In genomic region chr9:104890517-104890916, GRCm38 (mm10) we compare ENCODE assay signal across 23 mouse cellular contexts.
DNase-seq lines count a peak whose midpoint lies in the region; ATAC-seq and TF ChIP-seq lines count a peak whose summit lies in the region.
"Had no signal": no experiment of that assay in that cellular context is flagged by ENCODE, and none has a peak within 500 bp of the region (broad histone marks: within the 10 kb centered on the region; RNA-seq: fewer than 3 reads in every experiment).

No protein-coding gene starts in this region.

- no peaks in the 10 kb centered on the region for H3K36me3 ChIP-seq in CH12.LX (replicated peaks in 1 of 2; ENCODE audit: control insufficient read depth in 1 of 2, insufficient read depth in 1 of 2, low read length in 1 of 2)
- no peaks in the 10 kb centered on the region for H3K36me3 ChIP-seq in stomach, postnatal 0 days (ENCODE audit: control insufficient read depth, insufficient read depth, low read length)
- H3K36me3 ChIP-seq: embryonic facial prominence, embryonic 13.5 days; embryonic facial prominence, embryonic 15.5 days; forebrain, embryonic 15.5 days had no signal

- TF ChIP-seq CTCF in left cerebral cortex, adult 2 months (IDR thresholded peaks at IDR 0.05): peak; percentile 1; the same call in 1 of the 2 replicates
- TF ChIP-seq CTCF in CH12.LX (conservative IDR thresholded peaks at IDR 0.05 in 1 of 2, IDR thresholded peaks at IDR 0.05 in 1 of 2; ENCODE audit: low read depth in 2 of 2, low read length in 2 of 2): peak in 1 of 2 experiments; percentile 68; a peak in 2 of 4 replicates
- no peak for TF ChIP-seq CTCF in stomach, postnatal 0 days (IDR thresholded peaks at IDR 0.05; ENCODE audit: low read depth)

- no peak for TF ChIP-seq EP300 in CH12.LX (IDR thresholded peaks at IDR 0.05; ENCODE audit: low read length)
- TF ChIP-seq EP300 in stomach, postnatal 0 days (optimal IDR thresholded peaks at IDR 0.05): no peak

- ATAC-seq in stomach, postnatal 0 days (ENCODE audit: low FRiP score, low TSS enrichment): no peak
- ATAC-seq: activated CD4-positive, CD25-positive, alpha-beta regulatory T cell, adult 4 months; CD4-positive, CD25-positive, alpha-beta regulatory T cell, adult 4 months; forebrain, embryonic 13.5 days; forebrain, embryonic 15.5 days; forebrain, postnatal 0 days had no signal

- in situ Hi-C loops in CH12.LX (cut with MboI; ENCODE audit: low pct_ligation_motif_present, low pct_unique_long_range_greater_than_20kb, low sequenced_read_pairs): no loop called here

- H3K79me2 ChIP-seq in CH12.LX (replicated peaks; ENCODE audit: control insufficient read depth, extremely low read depth, insufficient read depth, poor library complexity, severe bottlenecking): no peaks in the 10 kb centered on the region

- intact Hi-C loops in left cerebral cortex, adult 2 months (cut with DNase I): no loop called here
- intact Hi-C loops in left cerebral cortex, postnatal 14 days (cut with DNase I): no loop called here

- TF ChIP-seq RAD21 in CH12.LX (IDR thresholded peaks at IDR 0.05; ENCODE audit: low read depth, low read length): peak; percentile 81

- H3K4me3 ChIP-seq in left cerebral cortex, adult 2 months: no peak overlapping the region
- no peak overlapping the region for H3K4me3 ChIP-seq in CH12.LX (replicated peaks in 1 of 3; ENCODE audit: low read depth in 2 of 3, low read length in 2 of 3, poor library complexity in 1 of 3)
- H3K4me3 ChIP-seq in stomach, postnatal 0 days (ENCODE audit: low read depth, low read length): no peak overlapping the region
- H3K4me3 ChIP-seq: embryonic facial prominence, embryonic 13.5 days; embryonic facial prominence, embryonic 15.5 days; erythroblast, embryonic 14.5 days; forebrain, embryonic 13.5 days; forebrain, embryonic 15.5 days had no signal

- H3K27ac ChIP-seq in left cerebral cortex, adult 2 months: no peak overlapping the region
- no peak overlapping the region for H3K27ac ChIP-seq in CH12.LX (ENCODE audit: insufficient read depth, low read depth)
- no peak overlapping the region for H3K27ac ChIP-seq in stomach, postnatal 0 days (replicated peaks)
- H3K27ac ChIP-seq: embryonic facial prominence, embryonic 13.5 days; embryonic facial prominence, embryonic 15.5 days; forebrain, embryonic 13.5 days; forebrain, embryonic 15.5 days had no signal

- DNase-seq in left cerebral cortex, adult 2 months (ENCODE audit: extremely low spot score in 1 of 2, low spot score in 2 of 2): no peak
- no peak for DNase-seq in left cerebral cortex, postnatal 14 days (ENCODE audit: low spot score in 2 of 2)
- no peak for DNase-seq in CH12.LX (ENCODE audit: extremely low read depth)
- DNase-seq in stomach, postnatal 0 days (ENCODE audit: low spot score): no peak
- DNase-seq in embryo, embryonic 10.5 days (ENCODE audit: low spot score): no peak
- DNase-seq: adrenal gland, adult 8-10 months; adrenal gland, postnatal 14 days; adrenal gland, postnatal 36 days; B cell, adult 2 months; cerebellum, adult 11-12 months; cerebellum, adult 2 months; cerebellum, adult 9-10 months; cerebellum, postnatal 10 days; cerebellum, postnatal 25 days; embryo, embryonic 11 days; forebrain, postnatal 0 days had no signal

- no peak overlapping the region for H3K4me2 ChIP-seq in CH12.LX (ENCODE audit: insufficient read depth, low read depth, poor library complexity, severe bottlenecking)
- H3K4me2 ChIP-seq in stomach, postnatal 0 days (replicated peaks; ENCODE audit: low read depth): no peak overlapping the region
- H3K4me2 ChIP-seq: embryonic facial prominence, embryonic 13.5 days; embryonic facial prominence, embryonic 15.5 days; forebrain, embryonic 13.5 days; forebrain, embryonic 15.5 days had no signal

- H3K9me3 ChIP-seq in CH12.LX (replicated peaks; ENCODE audit: low read length): no peaks in the 10 kb centered on the region
- no peaks in the 10 kb centered on the region for H3K9me3 ChIP-seq in stomach, postnatal 0 days (ENCODE audit: control insufficient read depth, low read length)
- H3K9me3 ChIP-seq: embryonic facial prominence, embryonic 13.5 days; embryonic facial prominence, embryonic 15.5 days; forebrain, embryonic 13.5 days; forebrain, embryonic 15.5 days had no signal

- dilution Hi-C loops in CH12.LX (cut with MboI; ENCODE audit: extremely low pct_ligation_motif_present, extremely low pct_unique_long_range_greater_than_20kb, low sequenced_read_pairs): no loop called here

- H3K9ac ChIP-seq in CH12.LX (ENCODE audit: insufficient read depth, low read depth): no peak overlapping the region
- no peak overlapping the region for H3K9ac ChIP-seq in stomach, postnatal 0 days (ENCODE audit: low read length)
- H3K9ac ChIP-seq: embryonic facial prominence, embryonic 13.5 days; embryonic facial prominence, embryonic 15.5 days; forebrain, embryonic 13.5 days; forebrain, embryonic 15.5 days; forebrain, postnatal 0 days had no signal

- TF ChIP-seq POLR2A in CH12.LX (IDR thresholded peaks at IDR 0.05; ENCODE audit: low read depth, low read length): no peak

- H3K4me1 ChIP-seq in CH12.LX (ENCODE audit: control insufficient read depth in 1 of 2, insufficient read depth in 2 of 2): peaks cover 3 to 15% of the 10 kb centered on the region in 2 experiments; a peak in 2 of 4 replicates
- no peaks in the 10 kb centered on the region for H3K4me1 ChIP-seq in stomach, postnatal 0 days (replicated peaks; ENCODE audit: control insufficient read depth, insufficient read depth)
- H3K4me1 ChIP-seq: embryonic facial prominence, embryonic 13.5 days; embryonic facial prominence, embryonic 15.5 days; forebrain, embryonic 13.5 days; forebrain, embryonic 15.5 days had no signal

- no peaks in the 10 kb centered on the region for H3K27me3 ChIP-seq in CH12.LX (replicated peaks)
- no peaks in the 10 kb centered on the region for H3K27me3 ChIP-seq in stomach, postnatal 0 days (ENCODE audit: control insufficient read depth, insufficient read depth, low read length)
- H3K27me3 ChIP-seq: embryonic facial prominence, embryonic 13.5 days; embryonic facial prominence, embryonic 15.5 days; forebrain, embryonic 13.5 days; forebrain, embryonic 15.5 days had no signal

- 77% methylated on average over 3 of the region's 3 CpGs for WGBS in stomach, postnatal 0 days

TF ChIP-seq in CH12.LX, 34 proteins besides CTCF, POLR2A, EP300 and RAD21:
- peak; percentile 85 for TF ChIP-seq SMC3 (IDR thresholded peaks at IDR 0.05; ENCODE audit: low read depth, low read length)
- TF ChIP-seq ZKSCAN1 (IDR thresholded peaks at IDR 0.05; ENCODE audit: borderline replicate concordance, low read depth, low read length): no peak
- TF ChIP-seq E2F4 (IDR thresholded peaks at IDR 0.05; ENCODE audit: insufficient replicate concordance, low read depth, low read length): no peak
- no peak for TF ChIP-seq NELFE (IDR thresholded peaks at IDR 0.05; ENCODE audit: low read depth, low read length)
- peak; percentile 52; the same call in 1 of the 2 replicates for TF ChIP-seq ZC3H11A (IDR thresholded peaks at IDR 0.05; ENCODE audit: low read depth, low read length)
- no peak for TF ChIP-seq ZNF384 (IDR thresholded peaks at IDR 0.05; ENCODE audit: low read depth, low read length)
